Mouse (Mus musculus): ENCODE data around the gene Ern1.
"Not testable (repeated sequence)": the region's sequence is repeated elsewhere in the genome, so short reads cannot be mapped to it uniquely, and the experiment has no call there.

The Ern1 gene

GRCm38 (mm10) chr11:106438524-106439177 lies 49.0 kb downstream of the Ern1 start:
- peak; percentile 42 for DNase-seq (ENCODE audit: extremely low read depth, insufficient read length, low spot score)

GRCm38 (mm10) chr11:106437543-106437942 lies 50.1 kb downstream of the Ern1 start:
- peak; percentile 60 for DNase-seq (ENCODE audit: extremely low read depth, insufficient read length, low spot score)

DNA sequence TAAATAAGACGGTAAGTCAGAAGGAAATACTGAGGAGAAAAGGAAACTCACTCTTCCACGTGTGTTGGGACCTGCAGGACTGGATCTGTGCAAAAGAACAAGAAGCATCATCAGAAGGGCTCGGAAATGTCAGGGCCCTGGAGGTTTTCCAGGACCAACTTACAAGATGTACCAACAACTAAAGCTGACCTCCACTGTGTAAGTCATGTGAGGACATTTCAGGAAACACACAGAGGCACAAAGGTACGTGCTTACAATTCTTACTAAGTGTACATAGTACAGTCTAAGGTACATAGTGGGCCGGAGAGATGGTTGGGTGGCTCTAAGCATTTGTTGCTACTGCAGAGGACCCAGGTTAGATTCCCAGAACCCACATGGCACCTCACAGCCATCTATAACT lies 50.6 kb downstream of the Ern1 start:
- no peak for DNase-seq (ENCODE audit: extremely low read depth, insufficient read length, low spot score)

- no peak for DNase-seq (ENCODE audit: extremely low read depth, insufficient read length, low spot score)
Observed at GRCm38 (mm10) chr11:106430392-106430791, 57.3 kb downstream of the Ern1 start.

DNA sequence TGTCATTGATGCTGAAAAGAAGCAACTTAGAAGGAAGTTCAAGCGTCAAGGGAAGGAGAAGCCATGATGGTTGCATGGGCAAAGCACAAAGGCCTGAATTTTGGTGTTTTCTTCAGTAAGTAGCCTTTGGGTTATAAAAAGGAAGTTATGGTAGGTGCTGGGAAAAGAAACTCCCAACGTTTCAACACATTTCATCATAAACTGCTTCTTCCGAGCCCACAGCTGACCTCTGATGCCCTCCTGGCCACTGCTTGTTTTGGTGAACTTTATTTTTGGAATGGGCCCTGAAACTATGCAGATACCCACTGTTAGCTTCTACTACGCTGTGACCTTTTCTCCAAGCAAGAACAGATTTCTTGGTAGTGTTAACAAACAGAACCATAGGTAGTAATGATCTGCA lies 58.0 kb downstream of the Ern1 start:
- no peak for DNase-seq (ENCODE audit: extremely low read depth, insufficient read length, low spot score)

- no peak for DNase-seq (ENCODE audit: extremely low read depth, insufficient read length, low spot score)
Observed at GRCm38 (mm10) chr11:106428556-106428955, 59.1 kb downstream of the Ern1 start.

DNA sequence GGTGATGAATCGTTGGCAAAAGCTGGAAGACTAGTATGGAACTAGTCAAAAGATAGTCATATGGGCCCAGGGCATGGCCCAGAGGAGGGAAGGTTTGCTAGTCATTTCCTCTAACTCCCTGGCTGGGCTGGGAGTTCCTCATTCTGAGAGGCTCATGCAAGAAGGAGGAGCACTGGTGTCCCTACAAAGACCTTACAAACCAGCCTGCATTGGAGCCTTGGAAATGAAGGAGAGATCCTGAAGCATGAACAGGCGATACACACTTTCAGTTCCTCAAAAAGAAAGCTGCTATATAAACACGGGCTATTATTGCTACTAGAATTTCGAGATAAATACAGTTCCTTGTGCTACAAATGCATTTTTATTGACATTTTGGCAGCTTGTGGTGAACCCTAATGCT lies 59.5 kb downstream of the Ern1 start:
- DNase-seq (ENCODE audit: extremely low read depth, insufficient read length, low spot score), result no peak

DNA sequence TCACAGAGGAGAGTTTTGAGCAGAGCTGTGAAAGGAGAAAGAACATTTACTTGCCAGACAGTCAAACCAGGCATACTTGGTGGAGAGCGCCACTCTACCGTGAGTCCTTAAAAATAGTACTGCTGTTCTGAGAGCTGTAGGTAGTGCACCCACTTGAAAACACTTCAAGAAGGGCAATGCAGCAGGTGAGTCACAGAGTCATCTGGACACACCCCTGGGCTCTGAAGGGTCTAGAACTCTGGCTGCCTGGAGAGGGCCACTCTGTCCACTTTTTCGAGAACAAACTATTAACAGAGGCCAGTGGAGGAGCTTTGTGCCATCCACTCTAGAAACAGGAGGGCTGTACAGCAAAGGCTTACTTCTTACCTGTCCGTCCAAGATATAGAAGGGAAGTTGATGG lies 61.2 kb downstream of the Ern1 start:
- DNase-seq (ENCODE audit: extremely low read depth, insufficient read length, low spot score), result no peak

DNA sequence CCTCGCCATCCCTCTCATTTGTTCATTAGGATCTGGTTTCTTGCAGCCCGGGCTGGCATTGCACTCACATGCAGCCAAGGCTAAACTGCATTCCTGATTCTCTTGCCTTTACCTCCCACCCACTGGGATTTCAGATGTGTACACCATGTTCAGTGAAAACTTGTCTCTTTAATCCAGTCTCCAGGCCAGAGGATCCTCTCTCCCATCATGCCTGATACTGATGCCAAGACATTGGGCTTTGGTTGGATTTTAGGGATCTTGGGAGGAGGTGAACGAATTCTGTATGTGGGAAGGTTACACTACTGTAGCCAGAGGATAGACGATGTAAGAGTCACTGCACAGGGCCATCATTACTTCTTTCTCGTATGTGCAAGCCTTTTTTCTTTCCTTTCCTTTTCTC lies 62.5 kb downstream of the Ern1 start:
- DNase-seq (ENCODE audit: extremely low read depth, insufficient read length, low spot score), result no peak

DNA sequence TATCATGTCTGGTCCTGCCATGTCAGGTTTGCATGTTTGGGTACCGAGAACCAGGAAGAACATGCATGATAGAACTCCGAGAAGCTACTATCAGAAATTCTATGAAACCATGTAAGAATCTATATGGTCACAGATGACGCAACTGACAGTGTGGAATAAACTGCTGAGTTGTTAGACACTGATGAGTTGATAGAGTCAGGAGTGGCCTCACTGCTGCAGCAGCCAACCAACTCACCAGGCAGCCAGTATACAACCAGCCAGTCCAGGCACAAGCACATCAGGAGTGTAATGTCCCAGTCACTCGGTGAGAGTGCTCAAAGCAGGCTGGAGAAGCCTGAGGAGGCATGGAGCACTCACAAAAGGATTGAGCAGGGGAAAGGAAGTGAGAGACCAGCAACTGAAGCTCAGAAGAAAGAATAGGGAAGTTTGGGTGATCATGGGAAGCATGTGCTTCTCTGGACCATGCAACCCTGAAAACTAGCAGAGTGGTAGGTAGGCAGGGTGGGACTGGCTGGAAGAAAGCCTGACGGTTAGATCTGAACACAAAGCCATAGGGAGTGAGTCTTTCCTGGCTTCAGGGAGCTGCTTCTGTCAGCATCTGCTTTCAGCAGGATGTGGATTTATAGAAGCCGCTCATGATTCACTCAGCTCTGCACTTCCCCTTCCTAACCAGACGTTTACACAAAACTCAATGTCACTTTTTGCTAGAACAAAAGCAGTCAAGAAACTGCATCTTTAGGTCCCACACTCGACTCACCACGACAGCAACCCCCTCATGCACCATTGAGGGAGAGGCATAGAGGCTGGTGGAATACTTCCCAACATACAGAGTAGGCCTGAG lies 68.2 kb downstream of the Ern1 start:
- no peak for DNase-seq (ENCODE audit: extremely low read depth, insufficient read length, low spot score)

DNA sequence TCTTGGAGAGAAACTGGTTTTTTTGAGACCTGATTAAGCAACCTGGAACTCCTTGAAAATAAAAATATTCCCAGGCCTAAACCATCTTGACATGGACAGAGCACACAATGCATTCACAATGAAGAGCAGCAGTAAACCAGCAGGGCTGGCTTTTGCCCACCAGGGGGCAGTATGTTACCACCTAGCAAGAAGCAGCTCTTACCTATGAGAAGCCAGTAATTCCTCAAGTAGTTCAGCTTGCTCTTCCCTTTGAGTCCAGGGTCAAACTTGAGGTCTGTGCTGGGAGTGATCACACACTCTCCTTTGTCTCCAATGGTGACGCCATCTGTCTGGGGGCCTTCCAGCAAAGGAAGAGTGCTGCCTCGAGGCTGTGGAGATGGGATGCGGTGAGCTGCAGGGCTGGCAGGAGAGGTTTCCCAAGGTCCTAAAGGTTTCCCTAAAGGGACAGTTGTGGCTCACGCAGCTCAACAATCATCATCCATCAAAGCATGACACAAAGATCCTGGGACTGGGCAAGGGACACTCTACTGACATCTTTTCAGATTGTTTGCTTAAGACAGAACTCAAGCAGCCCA lies 68.9 kb downstream of the Ern1 start:
- peak; percentile 55 for DNase-seq (ENCODE audit: extremely low read depth, insufficient read length, low spot score)

DNA sequence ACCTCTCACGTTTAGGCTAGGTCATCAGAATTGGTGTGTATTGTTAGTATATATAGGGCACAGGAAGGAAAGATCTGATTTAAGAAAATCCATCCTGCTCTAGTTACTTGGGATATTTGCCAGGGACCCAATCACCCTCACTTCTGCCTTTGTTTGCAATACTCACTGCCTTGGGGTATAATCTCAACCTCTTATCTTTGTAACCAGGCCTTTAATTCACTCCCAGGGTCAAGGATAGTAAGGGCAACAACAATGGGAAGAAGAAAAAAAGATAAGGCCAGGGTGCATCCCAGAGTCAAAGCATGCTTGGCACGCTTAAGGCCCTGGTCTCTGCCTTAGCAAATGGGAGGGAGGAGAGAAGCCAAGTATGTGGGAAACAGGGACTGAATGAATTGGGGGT lies 69.8 kb downstream of the Ern1 start:
- DNase-seq (ENCODE audit: extremely low read depth, insufficient read length, low spot score), result no peak

- DNase-seq (ENCODE audit: extremely low read depth, insufficient read length, low spot score), result no peak
Observed at GRCm38 (mm10) chr11:106416331-106416730, 71.3 kb downstream of the Ern1 start.

- no peak for DNase-seq (ENCODE audit: extremely low read depth, insufficient read length, low spot score)
Observed at GRCm38 (mm10) chr11:106412641-106413360, 74.9 kb downstream of the Ern1 start.

GRCm38 (mm10) chr11:106411157-106411556 lies 76.5 kb downstream of the Ern1 start:
- no peak for DNase-seq (ENCODE audit: extremely low read depth, insufficient read length, low spot score)

- DNase-seq (ENCODE audit: extremely low read depth, insufficient read length, low spot score), result no peak
Observed at GRCm38 (mm10) chr11:106410507-106410906, 77.1 kb downstream of the Ern1 start.

DNA sequence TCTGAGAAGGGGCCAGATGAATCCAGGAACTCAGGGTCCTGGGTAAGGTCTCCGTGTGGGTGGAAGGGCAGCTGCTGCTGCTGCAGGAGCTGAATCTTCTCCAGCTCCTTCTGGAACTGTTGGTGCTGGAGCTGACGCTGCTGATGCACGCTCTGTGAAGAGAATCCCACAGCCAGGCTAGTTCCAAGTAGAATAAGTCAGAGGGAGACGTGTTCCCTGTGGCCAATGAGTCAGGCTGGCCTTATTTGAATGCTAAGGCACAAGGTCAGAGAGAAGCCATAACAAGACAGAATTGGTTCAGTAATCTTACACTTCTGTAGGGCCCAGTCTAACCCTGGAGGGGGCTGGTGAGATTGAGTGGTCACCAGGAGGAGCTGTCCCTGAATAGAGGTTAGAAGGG lies 77.6 kb downstream of the Ern1 start:
- DNase-seq (ENCODE audit: extremely low read depth, insufficient read length, low spot score), result no peak

DNA sequence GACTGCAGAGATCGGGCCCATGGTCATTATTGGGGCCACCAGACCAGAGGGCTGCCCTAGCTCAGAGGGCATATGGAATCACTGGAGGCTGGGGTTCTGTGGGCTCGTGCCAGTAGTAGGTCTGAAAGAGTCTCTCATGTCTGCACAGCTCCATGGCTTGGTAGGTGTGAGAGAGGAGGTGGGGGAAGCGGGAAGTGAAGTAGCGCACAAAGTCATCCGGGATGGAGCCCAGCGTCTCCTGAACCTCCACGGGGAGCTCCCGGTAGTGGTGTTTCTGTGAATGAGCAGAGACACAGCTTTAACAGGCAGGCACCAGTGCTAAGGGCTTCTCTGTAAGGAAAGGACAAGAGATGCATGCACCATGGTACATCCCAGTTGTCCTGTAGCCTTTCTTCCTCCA lies 89.2 kb downstream of the Ern1 start:
- no peak for DNase-seq (ENCODE audit: extremely low read depth, insufficient read length, low spot score)

- DNase-seq (ENCODE audit: extremely low read depth, insufficient read length, low spot score), result no peak
Observed at GRCm38 (mm10) chr11:106397656-106398055, 90.0 kb downstream of the Ern1 start.

DNA sequence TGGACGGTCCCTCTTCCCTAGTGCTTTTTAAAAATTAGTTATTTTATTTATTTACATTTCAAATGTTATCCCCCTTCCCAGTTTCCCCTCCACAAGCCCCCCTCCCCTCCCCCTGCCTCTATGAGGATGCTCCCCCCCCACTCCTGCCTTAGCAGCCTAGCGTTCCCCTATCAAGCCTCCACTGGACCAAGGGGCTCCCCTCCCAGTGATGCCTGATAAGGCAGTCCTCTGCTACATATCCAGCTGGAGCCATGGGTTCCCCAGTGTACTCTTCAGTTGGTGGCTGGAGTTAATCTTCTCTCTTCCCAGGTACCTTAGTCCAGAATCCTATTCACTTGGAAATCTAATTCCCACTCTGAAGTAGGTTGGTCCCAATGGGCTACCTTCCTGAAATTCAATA lies 93.6 kb downstream of the Ern1 start:
- DNase-seq (ENCODE audit: extremely low read depth, insufficient read length, low spot score), result not testable (repeated sequence)

DNA sequence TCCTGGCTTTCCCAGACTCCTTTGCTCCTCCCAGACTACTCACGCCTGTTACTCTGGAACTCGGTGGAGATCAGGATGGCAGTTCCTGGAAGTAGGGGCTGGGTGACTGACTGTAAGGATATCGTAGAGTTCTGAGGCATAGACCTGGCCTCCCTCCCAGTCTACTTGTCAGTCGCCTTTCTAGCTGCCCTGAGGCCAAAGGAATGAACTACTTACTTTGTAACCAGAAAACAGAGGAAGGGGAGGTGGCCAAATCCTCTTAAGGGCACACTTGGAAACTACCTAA lies 94.4 kb downstream of the Ern1 start:
- no peak for DNase-seq (ENCODE audit: extremely low read depth, insufficient read length, low spot score)

All from 3134 (cell line).